Mouse (Mus musculus) C2C12 (cell line): Measurements from ENCODE around the gene Syt9.

Experiments
- CEBPB ChIP-seq: IDR thresholded peaks from one replicate; pipeline ENCODE4 v1.6.1; 2011; ENCODE audit warnings: low read depth, mild to moderate bottlenecking, control low read depth, moderate library complexity
- CTCF ChIP-seq: IDR thresholded peaks from one replicate; pipeline ENCODE4 v1.5.1; 2011; ENCODE audit not compliant: control insufficient read depth, insufficient read depth, insufficient read length
- MAX ChIP-seq: IDR thresholded peaks from one replicate; pipeline ENCODE4 v1.6.1; 2011; ENCODE audit warnings: mild to moderate bottlenecking, control low read depth
- MYOD1 ChIP-seq: IDR thresholded peaks from one replicate; pipeline ENCODE4 v1.6.1; 2011; ENCODE audit warnings: low read depth; ENCODE audit not compliant: control insufficient read depth, insufficient read length
- MYOG ChIP-seq: IDR thresholded peaks from one replicate; pipeline ENCODE4 v1.6.1; 2011; ENCODE audit not compliant: control insufficient read depth, insufficient read length; ENCODE audit errors: extremely low read depth
- USF1 ChIP-seq: IDR thresholded peaks from one replicate; pipeline ENCODE4 v1.6.1; 2011; ENCODE audit warnings: low read depth, mild to moderate bottlenecking, control low read depth, moderate library complexity

DNA sequence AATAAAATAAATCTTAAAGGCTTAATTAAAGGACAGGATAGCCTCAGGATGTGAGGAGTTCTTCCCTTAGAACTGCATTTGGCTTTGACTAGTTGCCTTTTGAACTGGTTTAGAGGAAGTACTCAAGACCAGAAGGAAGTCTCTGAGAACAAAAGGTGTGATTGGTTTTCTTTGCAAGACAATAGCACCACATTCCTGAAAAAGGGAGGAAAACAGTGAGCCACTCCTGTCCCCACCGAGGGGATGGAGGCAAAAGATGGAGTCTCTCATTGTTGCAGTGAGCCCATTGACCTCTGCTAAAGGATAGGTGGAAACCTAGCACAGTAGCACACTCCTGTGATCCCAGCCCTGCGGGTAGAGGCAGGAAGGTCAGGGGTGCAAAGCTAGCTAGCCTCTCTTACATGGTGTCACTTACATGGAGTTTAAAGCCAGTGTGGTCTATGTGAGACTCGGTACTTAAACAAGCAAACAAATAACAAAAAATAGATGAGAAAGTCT, 30.9 kb upstream of the Syt9 start:
- no peak for TF ChIP-seq CTCF
- TF ChIP-seq MYOD1, result no peak
- TF ChIP-seq USF1, result no peak
- TF ChIP-seq MYOG, result no peak
- no peak for TF ChIP-seq MAX
- no peak for TF ChIP-seq CEBPB
